Mouse (Mus musculus): ENCODE data around the gene Scyl1.

- TF ChIP-seq POLR2A (IDR thresholded peaks at IDR 0.05; ENCODE audit: insufficient read depth, low read depth, low read length) (peak; percentile 92), CTCF (IDR thresholded peaks at IDR 0.05) (no peak)
These were observed 32.0 kb upstream of the Scyl1 start for GRCm38 (mm10) chr19:5803041-5803880.
